Mouse (Mus musculus) neutrophil, adult 5-6 weeks (primary cell): ENCODE measurements around the gene Medag. TPM values are rescaled to one million over a fixed set of nuclear protein-coding genes. Genes with fewer than 3 reads are reported as not detected.
A peak's percentile ranks its signal among the peaks of the same experiment; 100 is the strongest.

Source experiments
- ATAC-seq: fragments of 151-379, 151-347 bp; 2 replicates; pipeline ENCODE4 v1.8.0; 2017; ENCODE audit warnings: mild to moderate bottlenecking, moderate TSS enrichment; ENCODE audit not compliant: insufficient number of reproducible peaks, poor library complexity, low FRiP score, severe bottlenecking; ENCODE audit errors: extremely low read depth
- total RNA-seq: library from RNA; stranded (forward); fragments of 200-1000 nt; gene quantifications from 2 replicates; pipeline ENCODE4 v1.2.3, GENCODE M21; 2017

The Medag gene
- total RNA-seq, 1 experiment from 2014 or later = not detected

- no peak for ATAC-seq
Observed at GRCm38 (mm10) chr5:149451209-149451681, 39.7 kb downstream of the Medag start.

- 0 out of 2 replicates have a peak, but pooled peaks have one; percentile 39 for ATAC-seq
Observed at GRCm38 (mm10) chr5:149454281-149454680, 42.7 kb downstream of the Medag start.

- ATAC-seq = no peak
Observed at GRCm38 (mm10) chr5:149456544-149456943, 45.0 kb downstream of the Medag start.

- no peak for ATAC-seq
Observed at GRCm38 (mm10) chr5:149462071-149462470, 50.5 kb downstream of the Medag start.

GRCm38 (mm10) chr5:149465305-149465704 lies 53.8 kb downstream of the Medag start:
- ATAC-seq = no peak

GRCm38 (mm10) chr5:149474142-149474541 lies 62.6 kb downstream of the Medag start:
- no peak for ATAC-seq

GRCm38 (mm10) chr5:149474701-149475468 lies 63.3 kb downstream of the Medag start:
- no peak for ATAC-seq

Other genes starting within 250 kb of the Medag start
- gene Uspl1, start 227.4 kb upstream of the Medag start, total RNA-seq = 65.2 and 69.9 TPM in 2 replicates
- 585 and 681 TPM in 2 replicates for gene Hmgb1, start 227.3 kb upstream of the Medag start, total RNA-seq
- 1,084 and 1,252 TPM in 2 replicates for gene Alox5ap, start 147.0 kb upstream of the Medag start, total RNA-seq
- gene Tex26, start 27.9 kb downstream of the Medag start, total RNA-seq = not detected in 2 replicates
- gene Wdr95, start 116.9 kb downstream of the Medag start, total RNA-seq = 0.12 TPM in 2 replicates
- gene Hsph1, start 224.6 kb downstream of the Medag start, total RNA-seq = 26.4 and 29.6 TPM in 2 replicates